In the genomic region with DNA sequence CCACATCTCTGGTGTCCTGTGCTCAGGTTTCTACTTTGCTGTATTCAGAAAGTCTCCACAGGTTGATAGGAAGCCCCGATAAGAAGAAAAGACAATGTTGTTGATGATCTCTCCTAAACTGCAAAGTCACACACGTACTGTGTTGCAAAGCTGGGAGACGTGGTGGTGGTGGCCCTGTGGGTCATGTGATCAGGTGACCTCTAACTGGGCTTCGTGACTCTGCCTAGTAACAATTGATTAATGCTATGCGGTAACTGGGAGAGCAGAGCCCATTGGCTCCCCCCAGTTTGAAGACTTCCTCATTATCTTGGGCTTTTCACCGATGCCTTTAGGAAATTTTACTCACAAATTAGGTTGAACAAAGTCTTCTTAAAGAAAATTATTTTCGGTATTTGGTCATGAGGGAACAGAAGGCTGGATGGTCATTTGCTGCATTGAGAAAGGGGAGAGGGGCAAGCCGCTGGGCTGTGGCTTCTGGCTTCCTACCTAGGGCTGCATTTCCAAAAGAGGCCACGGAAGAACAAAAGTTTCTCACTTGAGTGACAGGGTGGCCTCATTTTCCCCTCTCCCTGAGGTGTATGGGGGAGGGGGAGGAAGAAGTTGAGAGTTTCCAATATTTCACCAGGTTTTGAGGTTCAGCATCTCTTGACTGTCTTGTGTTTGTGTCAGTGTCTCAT, we compare ENCODE assay signal across 23 mouse cellular contexts.
DNase-seq lines count a peak whose midpoint lies in the region; ATAC-seq and TF ChIP-seq lines count a peak whose summit lies in the region.
"Had no signal": no experiment of that assay in that cellular context is flagged by ENCODE, and none has a peak within 500 bp of the region (broad histone marks: within the 10 kb centered on the region; RNA-seq: fewer than 3 reads in every experiment).

No protein-coding gene starts in this region.

- TF ChIP-seq EP300 in CH12.LX (IDR thresholded peaks at IDR 0.05; ENCODE audit: low read length) = no peak

- no peak for TF ChIP-seq POLR2A in CH12.LX (IDR thresholded peaks at IDR 0.05; ENCODE audit: low read depth, low read length)

- in situ Hi-C loops in CH12.LX (cut with MboI; ENCODE audit: low pct_ligation_motif_present, low pct_unique_long_range_greater_than_20kb, low sequenced_read_pairs) = no loop called here

- H3K4me3 ChIP-seq in forebrain, embryonic 10.5 days = no peak overlapping the region
- H3K4me3 ChIP-seq in forebrain, embryonic 11.5 days (ENCODE audit: low read depth, low read length) = no peak overlapping the region
- no peak overlapping the region for H3K4me3 ChIP-seq in hindbrain, embryonic 11.5 days (ENCODE audit: low read depth, low read length)
- H3K4me3 ChIP-seq in hindbrain, embryonic 16.5 days (ENCODE audit: low read length) = no peak overlapping the region
- no peak overlapping the region for H3K4me3 ChIP-seq in CH12.LX (replicated peaks in 1 of 3; ENCODE audit: low read depth in 2 of 3, low read length in 2 of 3, poor library complexity in 1 of 3)
- H3K4me3 ChIP-seq: embryonic facial prominence, embryonic 15.5 days; erythroblast, embryonic 14.5 days; forebrain, embryonic 13.5 days; heart, embryonic 10.5 days; heart, embryonic 15.5 days had no signal

- no peak overlapping the region for H3K27ac ChIP-seq in forebrain, embryonic 10.5 days
- H3K27ac ChIP-seq in forebrain, embryonic 11.5 days (ENCODE audit: low read depth, low read length) = no peak overlapping the region
- H3K27ac ChIP-seq in hindbrain, embryonic 11.5 days (ENCODE audit: low read depth, low read length) = no peak overlapping the region
- no peak overlapping the region for H3K27ac ChIP-seq in hindbrain, embryonic 16.5 days (ENCODE audit: low read depth, low read length)
- no peak overlapping the region for H3K27ac ChIP-seq in CH12.LX (ENCODE audit: insufficient read depth, low read depth)
- H3K27ac ChIP-seq: embryonic facial prominence, embryonic 15.5 days; forebrain, embryonic 13.5 days; heart, embryonic 10.5 days; heart, embryonic 15.5 days; hindbrain, postnatal 0 days had no signal

- H3K9ac ChIP-seq in forebrain, embryonic 11.5 days (ENCODE audit: low read length) = no peak overlapping the region
- no peak overlapping the region for H3K9ac ChIP-seq in hindbrain, embryonic 11.5 days (ENCODE audit: low read depth, low read length)
- no peak overlapping the region for H3K9ac ChIP-seq in hindbrain, embryonic 16.5 days (ENCODE audit: low read depth, low read length)
- no peak overlapping the region for H3K9ac ChIP-seq in CH12.LX (ENCODE audit: insufficient read depth, low read depth)
- H3K9ac ChIP-seq: embryonic facial prominence, embryonic 15.5 days; forebrain, embryonic 13.5 days; heart, embryonic 15.5 days had no signal

- peak; percentile 16 for DNase-seq in forebrain, embryonic 10.5 days (ENCODE audit: extremely low spot score, low spot score)
- no peak for DNase-seq in forebrain, embryonic 11.5 days (ENCODE audit: low spot score)
- peak; percentile 8 for DNase-seq in hindbrain, embryonic 11.5 days (ENCODE audit: low spot score)
- DNase-seq in CH12.LX (ENCODE audit: extremely low read depth) = peak; percentile 33
- DNase-seq in embryo, embryonic 11 days = peak; percentile 20
- no peak for DNase-seq in adrenal gland, adult (ENCODE audit: inconsistent age in 2 of 2, low spot score in 1 of 2)
- DNase-seq in cerebellum, postnatal 14 days = no peak
- DNase-seq: adrenal gland, postnatal 14 days; B cell, adult 2 months; cerebellum, adult 18-20 months; cerebellum, postnatal 10 days; gastrocnemius, postnatal 36 days; heart, adult 18-20 months; heart, postnatal 14 days; kidney, adult 11 months had no signal

- peaks cover 43% of the 10 kb centered on the region for H3K27me3 ChIP-seq in forebrain, embryonic 10.5 days (ENCODE audit: poor library complexity, severe bottlenecking)
- H3K27me3 ChIP-seq in forebrain, embryonic 11.5 days (ENCODE audit: control insufficient read depth, insufficient read depth, low read length) = no peaks in the 10 kb centered on the region
- no peaks in the 10 kb centered on the region for H3K27me3 ChIP-seq in hindbrain, embryonic 11.5 days (ENCODE audit: control insufficient read depth, insufficient read depth, low read length)
- H3K27me3 ChIP-seq in hindbrain, embryonic 16.5 days (replicated peaks; ENCODE audit: control insufficient read depth, insufficient read depth, low read length) = no peaks in the 10 kb centered on the region
- no peaks in the 10 kb centered on the region for H3K27me3 ChIP-seq in CH12.LX (replicated peaks)
- H3K27me3 ChIP-seq: embryonic facial prominence, embryonic 15.5 days; heart, embryonic 15.5 days had no signal

- H3K36me3 ChIP-seq in forebrain, embryonic 10.5 days (replicated peaks) = no peaks in the 10 kb centered on the region
- H3K36me3 ChIP-seq in forebrain, embryonic 11.5 days (ENCODE audit: control insufficient read depth, insufficient read depth, low read length) = no peaks in the 10 kb centered on the region
- H3K36me3 ChIP-seq in hindbrain, embryonic 11.5 days (ENCODE audit: control insufficient read depth, insufficient read depth, low read length) = no peaks in the 10 kb centered on the region
- no peaks in the 10 kb centered on the region for H3K36me3 ChIP-seq in hindbrain, embryonic 16.5 days (ENCODE audit: control insufficient read depth, insufficient read depth, low read length)
- H3K36me3 ChIP-seq in CH12.LX (replicated peaks in 1 of 2; ENCODE audit: control insufficient read depth in 1 of 2, insufficient read depth in 1 of 2, low read length in 1 of 2) = no peaks in the 10 kb centered on the region
- H3K36me3 ChIP-seq: embryonic facial prominence, embryonic 15.5 days; heart, embryonic 10.5 days; heart, embryonic 15.5 days had no signal

- TF ChIP-seq RAD21 in CH12.LX (IDR thresholded peaks at IDR 0.05; ENCODE audit: low read depth, low read length) = no peak

- TF ChIP-seq CTCF in CH12.LX (conservative IDR thresholded peaks at IDR 0.05 in 1 of 2, IDR thresholded peaks at IDR 0.05 in 1 of 2; ENCODE audit: low read depth in 2 of 2, low read length in 2 of 2) = no peak

- no peak overlapping the region for H3K4me2 ChIP-seq in forebrain, embryonic 11.5 days (ENCODE audit: low read depth, low read length, severe bottlenecking)
- H3K4me2 ChIP-seq in hindbrain, embryonic 11.5 days (replicated peaks; ENCODE audit: low read depth, low read length) = no peak overlapping the region
- no peak overlapping the region for H3K4me2 ChIP-seq in hindbrain, embryonic 16.5 days (ENCODE audit: low read length)
- peak overlapping the region; percentile 22; the same call in 1 of the 2 replicates for H3K4me2 ChIP-seq in CH12.LX (ENCODE audit: insufficient read depth, low read depth, poor library complexity, severe bottlenecking)
- H3K4me2 ChIP-seq: embryonic facial prominence, embryonic 15.5 days; forebrain, embryonic 13.5 days; heart, embryonic 15.5 days had no signal

- H3K79me2 ChIP-seq in CH12.LX (replicated peaks; ENCODE audit: control insufficient read depth, extremely low read depth, insufficient read depth, poor library complexity, severe bottlenecking) = no peaks in the 10 kb centered on the region

- no peak for ATAC-seq in forebrain, embryonic 11.5 days (replicated peaks; ENCODE audit: low FRiP score)
- ATAC-seq in hindbrain, embryonic 11.5 days (ENCODE audit: low FRiP score) = peak; percentile 61; the same call in 1 of the 2 replicates
- ATAC-seq in hindbrain, embryonic 16.5 days = no peak
- ATAC-seq: CD4-positive, CD25-positive, alpha-beta regulatory T cell, adult 4 months; forebrain, embryonic 13.5 days; hindbrain, postnatal 0 days had no signal

- 53% methylated on average over 9 of the region's 9 CpGs for WGBS in forebrain, embryonic 10.5 days
- WGBS in forebrain, embryonic 11.5 days = 31% methylated on average over 9 of the region's 9 CpGs
- 37% methylated on average over 9 of the region's 9 CpGs for WGBS in hindbrain, embryonic 11.5 days
- 33% methylated on average over 9 of the region's 9 CpGs for WGBS in hindbrain, embryonic 16.5 days

- H3K9me3 ChIP-seq in forebrain, embryonic 10.5 days = no peaks in the 10 kb centered on the region
- no peaks in the 10 kb centered on the region for H3K9me3 ChIP-seq in forebrain, embryonic 11.5 days (ENCODE audit: control insufficient read depth, low read length)
- no peaks in the 10 kb centered on the region for H3K9me3 ChIP-seq in hindbrain, embryonic 11.5 days (ENCODE audit: control insufficient read depth, low read length)
- no peaks in the 10 kb centered on the region for H3K9me3 ChIP-seq in hindbrain, embryonic 16.5 days (ENCODE audit: control insufficient read depth, low read length)
- H3K9me3 ChIP-seq in CH12.LX (replicated peaks; ENCODE audit: low read length) = no peaks in the 10 kb centered on the region
- H3K9me3 ChIP-seq: embryonic facial prominence, embryonic 15.5 days; forebrain, embryonic 13.5 days; heart, embryonic 10.5 days; heart, embryonic 15.5 days had no signal

- dilution Hi-C loops in CH12.LX (cut with MboI; ENCODE audit: extremely low pct_ligation_motif_present, extremely low pct_unique_long_range_greater_than_20kb, low sequenced_read_pairs) = no loop called here

- H3K4me1 ChIP-seq in forebrain, embryonic 10.5 days = peaks cover 15% of the 10 kb centered on the region
- no peaks in the 10 kb centered on the region; the same call in 1 of the 2 replicates for H3K4me1 ChIP-seq in forebrain, embryonic 11.5 days (replicated peaks; ENCODE audit: control insufficient read depth, insufficient read depth, low read length)
- H3K4me1 ChIP-seq in hindbrain, embryonic 11.5 days (replicated peaks; ENCODE audit: control insufficient read depth, insufficient read depth, low read length) = 0 out of 2 replicates have a peak, but pooled peaks cover 3% of the 10 kb centered on the region
- no peaks in the 10 kb centered on the region for H3K4me1 ChIP-seq in hindbrain, embryonic 16.5 days (ENCODE audit: control insufficient read depth, insufficient read depth, low read depth, low read length)
- H3K4me1 ChIP-seq in CH12.LX (ENCODE audit: control insufficient read depth in 1 of 2, insufficient read depth in 2 of 2) = peaks cover 2 to 15% of the 10 kb centered on the region in 2 experiments; a peak in 2 of 4 replicates
- H3K4me1 ChIP-seq: embryonic facial prominence, embryonic 15.5 days; heart, embryonic 10.5 days; heart, embryonic 15.5 days had no signal

TF ChIP-seq in CH12.LX, 34 proteins besides CTCF, POLR2A, EP300 and RAD21 (continues in another document):
- no peak for TF ChIP-seq MXI1 (IDR thresholded peaks at IDR 0.05; ENCODE audit: low read depth, low read length)
- TF ChIP-seq MYC (IDR thresholded peaks at IDR 0.05; ENCODE audit: low read depth, low read length) = no peak
- peak; percentile 51 for TF ChIP-seq USF2 (conservative IDR thresholded peaks at IDR 0.05; ENCODE audit: low read depth, low read length)
- TF ChIP-seq ETS1 (conservative IDR thresholded peaks at IDR 0.05; ENCODE audit: low read depth, low read length) = no peak
- no peak for TF ChIP-seq CHD1 (IDR thresholded peaks at IDR 0.05; ENCODE audit: low read depth, low read length)
- no peak for TF ChIP-seq RCOR1 (conservative IDR thresholded peaks at IDR 0.05; ENCODE audit: low read depth, low read length)
- no peak for TF ChIP-seq JUN (IDR thresholded peaks at IDR 0.05; ENCODE audit: insufficient read depth, low read depth, low read length)
- TF ChIP-seq MAZ (IDR thresholded peaks at IDR 0.05; ENCODE audit: low read depth, low read length) = no peak
- peak; percentile 57 for TF ChIP-seq USF1 (IDR thresholded peaks at IDR 0.05; ENCODE audit: low read depth, low read length)
- TF ChIP-seq NELFE (IDR thresholded peaks at IDR 0.05; ENCODE audit: low read depth, low read length) = no peak

Comparison
In these comparisons a context has a peak if more than half of its experiments do, and no peak if none do; other contexts are left out.
1. DNase-seq: peak in forebrain, embryonic 10.5 days (single experiment), hindbrain, embryonic 11.5 days (single experiment), CH12.LX (single experiment) and embryo, embryonic 11 days (single experiment); none in forebrain, embryonic 11.5 days (single experiment), adrenal gland, adult (0 of 2) and cerebellum, postnatal 14 days (0 of 2).